Mouse (Mus musculus): ENCODE measurements around the gene Slc40a1. TPM values are rescaled to one million over a fixed set of nuclear protein-coding genes. Genes with fewer than 3 reads are reported as not detected.

Gene Slc40a1
- polyA plus RNA-seq, 1 experiment from 2014 or later = 120 TPM

- no peaks in the 10 kb centered on the region for H3K9me3 ChIP-seq (ENCODE audit: control insufficient read depth, low read length)
- no peak for ATAC-seq (replicated peaks; ENCODE audit: low FRiP score, low TSS enrichment, low read depth)
- WGBS = 75% methylated on average over 3 of the region's 3 CpGs
- peaks cover 8% of the 10 kb centered on the region for H3K36me3 ChIP-seq (ENCODE audit: control insufficient read depth, insufficient read depth, low read length)
- no peak overlapping the region for H3K4me2 ChIP-seq (ENCODE audit: low read length)
- H3K4me3 ChIP-seq (ENCODE audit: low read depth, low read length) = no peak overlapping the region
- peaks cover 15% of the 10 kb centered on the region for H3K4me1 ChIP-seq (replicated peaks; ENCODE audit: control insufficient read depth, insufficient read depth, low read length)
- H3K27me3 ChIP-seq (replicated peaks; ENCODE audit: control insufficient read depth, insufficient read depth, low read length) = no peaks in the 10 kb centered on the region
- DNase-seq (ENCODE audit: low spot score) = no peak
- no peak overlapping the region for H3K9ac ChIP-seq (ENCODE audit: low read length)
- H3K27ac ChIP-seq (ENCODE audit: low read depth) = no peak overlapping the region; the same call in 1 of the 2 replicates
Observed at GRCm38 (mm10) chr1:45904161-45904560, 22.2 kb downstream of the Slc40a1 start.

DNA sequence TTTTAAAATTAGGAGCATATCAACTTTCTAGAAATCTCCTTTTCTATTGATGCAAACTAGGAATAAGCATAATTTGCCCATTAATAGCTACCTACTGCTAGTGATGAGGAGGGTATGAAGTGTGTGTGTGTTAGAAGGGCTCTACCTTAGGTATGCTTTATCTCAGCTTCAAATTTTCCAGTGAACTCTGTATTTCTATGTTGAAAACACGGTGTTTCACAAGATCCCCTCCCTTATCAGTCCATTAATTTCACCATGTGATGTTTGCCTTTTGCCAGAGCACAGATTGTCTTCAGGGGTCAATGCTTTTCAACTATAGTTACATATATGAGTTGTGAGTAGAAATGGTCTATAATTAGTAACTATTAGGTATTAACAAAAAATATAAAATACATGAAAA, 28.3 kb downstream of the Slc40a1 start:
- no peaks in the 10 kb centered on the region for H3K36me3 ChIP-seq (ENCODE audit: control insufficient read depth, insufficient read depth, low read length)
- no peak overlapping the region for H3K4me2 ChIP-seq (ENCODE audit: low read length)
- H3K27ac ChIP-seq (ENCODE audit: low read depth) = no peak overlapping the region
- H3K9me3 ChIP-seq (ENCODE audit: control insufficient read depth, low read length) = no peaks in the 10 kb centered on the region
- no peaks in the 10 kb centered on the region for H3K27me3 ChIP-seq (replicated peaks; ENCODE audit: control insufficient read depth, insufficient read depth, low read length)
- 37% methylated on average over 1 of the region's 1 CpGs for WGBS
- no peaks in the 10 kb centered on the region; the same call in 1 of the 2 replicates for H3K4me1 ChIP-seq (replicated peaks; ENCODE audit: control insufficient read depth, insufficient read depth, low read length)
- ATAC-seq (replicated peaks; ENCODE audit: low FRiP score, low TSS enrichment, low read depth) (no peak), DNase-seq (ENCODE audit: low spot score) (no peak)
- H3K9ac ChIP-seq (ENCODE audit: low read length) = no peak overlapping the region
- no peak overlapping the region for H3K4me3 ChIP-seq (ENCODE audit: low read depth, low read length)

- WGBS = 82% methylated on average over 6 of the region's 6 CpGs
- no peak for DNase-seq (ENCODE audit: low spot score)
- ATAC-seq (replicated peaks; ENCODE audit: low FRiP score, low TSS enrichment, low read depth) = no peak
- Histone ChIP-seq H3K36me3 (ENCODE audit: control insufficient read depth, insufficient read depth, low read length) (no peaks in the 10 kb centered on the region), H3K27ac (ENCODE audit: low read depth) (no peak overlapping the region), H3K9me3 (ENCODE audit: control insufficient read depth, low read length) (no peaks in the 10 kb centered on the region), H3K9ac (ENCODE audit: low read length) (no peak overlapping the region), H3K4me2 (ENCODE audit: low read length) (no peak overlapping the region), H3K27me3 (replicated peaks; ENCODE audit: control insufficient read depth, insufficient read depth, low read length) (no peaks in the 10 kb centered on the region), H3K4me1 (replicated peaks; ENCODE audit: control insufficient read depth, insufficient read depth, low read length) (no peaks in the 10 kb centered on the region; the same call in 1 of the 2 replicates), H3K4me3 (ENCODE audit: low read depth, low read length) (no peak overlapping the region)
Observed at GRCm38 (mm10) chr1:45894168-45894912, 32.0 kb downstream of the Slc40a1 start.

GRCm38 (mm10) chr1:45891986-45892385, 34.3 kb downstream of the Slc40a1 start:
- Histone ChIP-seq H3K27me3 (replicated peaks; ENCODE audit: control insufficient read depth, insufficient read depth, low read length) (no peaks in the 10 kb centered on the region), H3K9ac (ENCODE audit: low read length) (no peak overlapping the region), H3K27ac (ENCODE audit: low read depth) (no peak overlapping the region), H3K4me2 (ENCODE audit: low read length) (no peak overlapping the region), H3K4me1 (replicated peaks; ENCODE audit: control insufficient read depth, insufficient read depth, low read length) (no peaks in the 10 kb centered on the region; the same call in 1 of the 2 replicates), H3K4me3 (ENCODE audit: low read depth, low read length) (no peak overlapping the region), H3K9me3 (ENCODE audit: control insufficient read depth, low read length) (no peaks in the 10 kb centered on the region), H3K36me3 (ENCODE audit: control insufficient read depth, insufficient read depth, low read length) (no peaks in the 10 kb centered on the region)
- 70% methylated on average over 2 of the region's 2 CpGs for WGBS
- no peak for ATAC-seq (replicated peaks; ENCODE audit: low FRiP score, low TSS enrichment, low read depth)
- no peak for DNase-seq (ENCODE audit: low spot score)

GRCm38 (mm10) chr1:45890173-45890572, 36.1 kb downstream of the Slc40a1 start, which contains the start of gene Gm5269:
Gene Gm5269, minus strand, starts transcription at chr1:45890273.
- H3K36me3 ChIP-seq (ENCODE audit: control insufficient read depth, insufficient read depth, low read length) = no peaks in the 10 kb centered on the region
- H3K4me2 ChIP-seq (ENCODE audit: low read length) = no peak within 1 kb of the TSS
- no peaks in the 10 kb centered on the region for H3K9me3 ChIP-seq (ENCODE audit: control insufficient read depth, low read length)
- ATAC-seq (replicated peaks; ENCODE audit: low FRiP score, low TSS enrichment, low read depth) = no peak
- H3K9ac ChIP-seq (ENCODE audit: low read length) = no peak within 1 kb of the TSS
- DNase-seq (ENCODE audit: low spot score) = no peak
- H3K4me1 ChIP-seq (replicated peaks; ENCODE audit: control insufficient read depth, insufficient read depth, low read length) = no peaks in the 10 kb centered on the region; the same call in 1 of the 2 replicates
- H3K27ac ChIP-seq (ENCODE audit: low read depth) = no peak within 1 kb of the TSS
- no peak within 1 kb of the TSS for H3K4me3 ChIP-seq (ENCODE audit: low read depth, low read length)
- H3K27me3 ChIP-seq (replicated peaks; ENCODE audit: control insufficient read depth, insufficient read depth, low read length) = no peaks in the 10 kb centered on the region

- DNase-seq (ENCODE audit: low spot score) (no peak), ATAC-seq (replicated peaks; ENCODE audit: low FRiP score, low TSS enrichment, low read depth) (no peak)
- Histone ChIP-seq H3K9ac (ENCODE audit: low read length) (no peak overlapping the region), H3K36me3 (ENCODE audit: control insufficient read depth, insufficient read depth, low read length) (no peaks in the 10 kb centered on the region), H3K27me3 (replicated peaks; ENCODE audit: control insufficient read depth, insufficient read depth, low read length) (no peaks in the 10 kb centered on the region), H3K4me2 (ENCODE audit: low read length) (no peak overlapping the region), H3K4me3 (ENCODE audit: low read depth, low read length) (no peak overlapping the region), H3K9me3 (ENCODE audit: control insufficient read depth, low read length) (no peaks in the 10 kb centered on the region), H3K27ac (ENCODE audit: low read depth) (no peak overlapping the region), H3K4me1 (replicated peaks; ENCODE audit: control insufficient read depth, insufficient read depth, low read length) (no peaks in the 10 kb centered on the region)
- 72% methylated on average over 9 of the region's 9 CpGs for WGBS
Observed at GRCm38 (mm10) chr1:45886800-45887199, 39.5 kb downstream of the Slc40a1 start.

- Histone ChIP-seq H3K27me3 (replicated peaks; ENCODE audit: control insufficient read depth, insufficient read depth, low read length) (no peaks in the 10 kb centered on the region), H3K4me3 (ENCODE audit: low read depth, low read length) (no peak overlapping the region), H3K4me1 (replicated peaks; ENCODE audit: control insufficient read depth, insufficient read depth, low read length) (no peaks in the 10 kb centered on the region), H3K4me2 (ENCODE audit: low read length) (no peak overlapping the region), H3K27ac (ENCODE audit: low read depth) (no peak overlapping the region), H3K9me3 (ENCODE audit: control insufficient read depth, low read length) (no peaks in the 10 kb centered on the region), H3K36me3 (ENCODE audit: control insufficient read depth, insufficient read depth, low read length) (no peaks in the 10 kb centered on the region), H3K9ac (ENCODE audit: low read length) (no peak overlapping the region)
- ATAC-seq (replicated peaks; ENCODE audit: low FRiP score, low TSS enrichment, low read depth) (no peak), DNase-seq (ENCODE audit: low spot score) (no peak)
Observed at GRCm38 (mm10) chr1:45883378-45883777, 42.9 kb downstream of the Slc40a1 start.

DNA sequence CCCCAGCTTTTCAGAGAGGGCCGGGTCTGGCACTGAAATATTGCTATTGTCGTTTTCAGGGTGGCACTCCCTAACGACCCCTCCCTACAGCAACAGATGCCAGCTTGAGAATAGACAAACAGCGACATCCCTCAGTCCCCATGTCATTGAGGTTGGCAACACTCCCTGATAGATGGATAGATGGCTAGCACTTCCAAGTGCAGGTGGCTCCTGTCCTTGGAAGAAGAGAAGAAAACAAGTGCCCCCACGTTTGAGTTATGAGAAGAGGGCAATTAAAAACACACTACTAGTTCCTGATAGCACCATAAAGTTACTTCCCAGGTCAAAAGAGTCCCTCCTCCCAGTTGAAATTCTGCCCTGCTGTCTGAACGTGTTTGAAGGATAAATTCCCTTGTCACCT, 44.2 kb downstream of the Slc40a1 start:
- Histone ChIP-seq H3K27me3 (replicated peaks; ENCODE audit: control insufficient read depth, insufficient read depth, low read length) (no peaks in the 10 kb centered on the region), H3K9ac (ENCODE audit: low read length) (no peak overlapping the region), H3K4me2 (ENCODE audit: low read length) (no peak overlapping the region), H3K9me3 (ENCODE audit: control insufficient read depth, low read length) (no peaks in the 10 kb centered on the region), H3K36me3 (ENCODE audit: control insufficient read depth, insufficient read depth, low read length) (no peaks in the 10 kb centered on the region), H3K4me3 (ENCODE audit: low read depth, low read length) (no peak overlapping the region), H3K27ac (ENCODE audit: low read depth) (no peak overlapping the region), H3K4me1 (replicated peaks; ENCODE audit: control insufficient read depth, insufficient read depth, low read length) (no peaks in the 10 kb centered on the region)
- DNase-seq (ENCODE audit: low spot score) (no peak), ATAC-seq (replicated peaks; ENCODE audit: low FRiP score, low TSS enrichment, low read depth) (no peak)
- 38% methylated on average over 6 of the region's 6 CpGs for WGBS

GRCm38 (mm10) chr1:45881228-45881832, 45.0 kb downstream of the Slc40a1 start:
- no peak overlapping the region for H3K4me2 ChIP-seq (ENCODE audit: low read length)
- no peaks in the 10 kb centered on the region for H3K36me3 ChIP-seq (ENCODE audit: control insufficient read depth, insufficient read depth, low read length)
- 73% methylated on average over 3 of the region's 3 CpGs for WGBS
- no peak overlapping the region for H3K9ac ChIP-seq (ENCODE audit: low read length)
- DNase-seq (ENCODE audit: low spot score) (no peak), ATAC-seq (replicated peaks; ENCODE audit: low FRiP score, low TSS enrichment, low read depth) (no peak)
- H3K9me3 ChIP-seq (ENCODE audit: control insufficient read depth, low read length) = no peaks in the 10 kb centered on the region
- no peaks in the 10 kb centered on the region for H3K4me1 ChIP-seq (replicated peaks; ENCODE audit: control insufficient read depth, insufficient read depth, low read length)
- no peak overlapping the region for H3K4me3 ChIP-seq (ENCODE audit: low read depth, low read length)
- no peaks in the 10 kb centered on the region for H3K27me3 ChIP-seq (replicated peaks; ENCODE audit: control insufficient read depth, insufficient read depth, low read length)
- H3K27ac ChIP-seq (ENCODE audit: low read depth) = no peak overlapping the region

Data from intestine, embryonic 14.5 days (tissue).